In genomic region chr10:39228027-39228426, GRCm38 (mm10) we compare ENCODE assay signal across 7 mouse cellular contexts.
DNase-seq lines count a peak whose midpoint lies in the region; ATAC-seq and TF ChIP-seq lines count a peak whose summit lies in the region.

No protein-coding gene starts in this region.

- H3K4me2 ChIP-seq in forebrain, embryonic 15.5 days (replicated peaks), result peak overlapping the region; percentile 39
- H3K4me2 ChIP-seq in hindbrain, embryonic 16.5 days (ENCODE audit: low read length), result peak overlapping the region; percentile 56
- peak overlapping the region; percentile 43 for H3K4me2 ChIP-seq in neural tube, embryonic 13.5 days

- no peaks in the 10 kb centered on the region for H3K9me3 ChIP-seq in forebrain, embryonic 15.5 days
- no peaks in the 10 kb centered on the region for H3K9me3 ChIP-seq in hindbrain, embryonic 16.5 days (ENCODE audit: control insufficient read depth, low read length)
- no peaks in the 10 kb centered on the region for H3K9me3 ChIP-seq in neural tube, embryonic 13.5 days

- H3K9ac ChIP-seq in forebrain, embryonic 15.5 days (replicated peaks), result peak overlapping the region; percentile 31; the same call in 1 of the 2 replicates
- peak overlapping the region; percentile 44; the same call in 1 of the 2 replicates for H3K9ac ChIP-seq in hindbrain, embryonic 16.5 days (ENCODE audit: low read depth, low read length)
- H3K9ac ChIP-seq in neural tube, embryonic 13.5 days, result no peak overlapping the region

- peak overlapping the region; percentile 21; the same call in 1 of the 2 replicates for H3K4me3 ChIP-seq in left cerebral cortex, adult 2 months
- 0 out of 2 replicates have a peak overlapping the region, but pooled peaks have one; percentile 12 for H3K4me3 ChIP-seq in forebrain, embryonic 15.5 days
- H3K4me3 ChIP-seq in hindbrain, embryonic 16.5 days (ENCODE audit: low read length), result peak overlapping the region; percentile 28
- no peak overlapping the region for H3K4me3 ChIP-seq in neural tube, embryonic 13.5 days

- no peak for ATAC-seq in forebrain, embryonic 15.5 days (replicated peaks)
- peak; percentile 40; the same call in 1 of the 2 replicates for ATAC-seq in hindbrain, embryonic 16.5 days
- ATAC-seq in neural tube, embryonic 13.5 days (ENCODE audit: low read depth), result peak; percentile 70
- no peak for ATAC-seq in CD4-positive, CD25-positive, alpha-beta regulatory T cell, adult 4 months
- ATAC-seq in activated CD4-positive, CD25-positive, alpha-beta regulatory T cell, adult 4 months, result no peak

- intact Hi-C loops in left cerebral cortex, adult 2 months (cut with DNase I), result no loop called here
- intact Hi-C loops in left cerebral cortex, postnatal 36 days (cut with DNase I), result loop anchor here (5.0 kb wide), 1 partner anchor 56 kb away; no protein-coding TSS in a partner anchor

- no peak for DNase-seq in left cerebral cortex, adult 2 months (ENCODE audit: extremely low spot score in 1 of 2, low spot score in 2 of 2)
- DNase-seq in left cerebral cortex, postnatal 36 days (ENCODE audit: low spot score in 2 of 2), result no peak

- peaks cover 19% of the 10 kb centered on the region for H3K4me1 ChIP-seq in forebrain, embryonic 15.5 days
- H3K4me1 ChIP-seq in hindbrain, embryonic 16.5 days (ENCODE audit: control insufficient read depth, insufficient read depth, low read depth, low read length), result peaks cover 21% of the 10 kb centered on the region
- peaks cover 39% of the 10 kb centered on the region for H3K4me1 ChIP-seq in neural tube, embryonic 13.5 days (replicated peaks)

- TF ChIP-seq CTCF in left cerebral cortex, adult 2 months (IDR thresholded peaks at IDR 0.05), result no peak

- no peaks in the 10 kb centered on the region for H3K36me3 ChIP-seq in forebrain, embryonic 15.5 days
- no peaks in the 10 kb centered on the region for H3K36me3 ChIP-seq in hindbrain, embryonic 16.5 days (ENCODE audit: control insufficient read depth, insufficient read depth, low read length)
- no peaks in the 10 kb centered on the region for H3K36me3 ChIP-seq in neural tube, embryonic 13.5 days

- WGBS in forebrain, embryonic 15.5 days, result 21% methylated on average over 5 of the region's 5 CpGs
- WGBS in hindbrain, embryonic 16.5 days, result 20% methylated on average over 5 of the region's 5 CpGs
- WGBS in neural tube, embryonic 13.5 days, result 15% methylated on average over 5 of the region's 5 CpGs

- no peaks in the 10 kb centered on the region for H3K27me3 ChIP-seq in forebrain, embryonic 15.5 days
- no peaks in the 10 kb centered on the region for H3K27me3 ChIP-seq in hindbrain, embryonic 16.5 days (replicated peaks; ENCODE audit: control insufficient read depth, insufficient read depth, low read length)
- no peaks in the 10 kb centered on the region for H3K27me3 ChIP-seq in neural tube, embryonic 13.5 days

- H3K27ac ChIP-seq in left cerebral cortex, adult 2 months, result no peak overlapping the region
- H3K27ac ChIP-seq in forebrain, embryonic 15.5 days (replicated peaks), result peak overlapping the region; percentile 70
- peak overlapping the region; percentile 77 for H3K27ac ChIP-seq in hindbrain, embryonic 16.5 days (ENCODE audit: low read depth, low read length)
- peak overlapping the region; percentile 92 for H3K27ac ChIP-seq in neural tube, embryonic 13.5 days (replicated peaks)

Comparison
In these comparisons a context has a peak if more than half of its experiments do, and no peak if none do; other contexts are left out.
1. ATAC-seq: peak in hindbrain, embryonic 16.5 days (single experiment) and neural tube, embryonic 13.5 days (single experiment); none in forebrain, embryonic 15.5 days (single experiment), CD4-positive, CD25-positive, alpha-beta regulatory T cell, adult 4 months (single experiment) and activated CD4-positive, CD25-positive, alpha-beta regulatory T cell, adult 4 months (single experiment).
2. Peak in every context shown above with its lines, with median percentiles within 50 percentile points of each other: H3K4me2 ChIP-seq.